Mouse (Mus musculus) lung, embryonic 16.5 days (tissue): ENCODE results near the gene Anapc4. TPM values are rescaled to one million over a fixed set of nuclear protein-coding genes. Genes with fewer than 3 reads are reported as not detected.

Experiments
- ATAC-seq: fragments of 200-750 bp; cut with Nextera tagmentation; 2 replicates; pipeline ENCODE4 v1.8.0; 2017; ENCODE audit warnings: low read depth, mild to moderate bottlenecking, moderate library complexity
- H3K27ac ChIP-seq: fragments of 300-500 bp; sonication (generic); 2 replicates; pipeline ENCODE4 v1.5.1; 2014; ENCODE audit warnings: mild to moderate bottlenecking, control low read depth, low read length
- H3K27me3 ChIP-seq: fragments of 300-500 bp; sonication (generic); 2 replicates; pipeline ENCODE4 v1.6.1; 2014; ENCODE audit warnings: low read depth, low read length, mixed read lengths; ENCODE audit not compliant: control insufficient read depth, insufficient read depth
- H3K36me3 ChIP-seq: fragments of 300-500 bp; sonication (generic); 2 replicates; pipeline ENCODE4 v1.6.1; 2014; ENCODE audit warnings: low read length; ENCODE audit not compliant: control insufficient read depth, insufficient read depth
- H3K4me1 ChIP-seq: fragments of 300-500 bp; sonication (generic); replicated peaks from 2 replicates; pipeline ENCODE4 v1.6.1; 2014; ENCODE audit warnings: low read length, mixed read lengths; ENCODE audit not compliant: control insufficient read depth, insufficient read depth
- H3K4me2 ChIP-seq: fragments of 300-500 bp; sonication (generic); 2 replicates; pipeline ENCODE4 v1.6.1; 2014; ENCODE audit warnings: low read depth, low read length, control low read depth
- H3K4me3 ChIP-seq: fragments of 300-500 bp; sonication (generic); 2 replicates; pipeline ENCODE4 v1.5.1; 2014; ENCODE audit warnings: mild to moderate bottlenecking, low read length, control low read depth
- H3K9ac ChIP-seq: fragments of 300-500 bp; sonication (generic); 2 replicates; pipeline ENCODE4 v1.6.1; 2014; ENCODE audit warnings: low read length, control low read depth
- H3K9me3 ChIP-seq: fragments of 300-500 bp; sonication (generic); 2 replicates; pipeline ENCODE4 v1.6.1; 2016; ENCODE audit warnings: low read length; ENCODE audit not compliant: control insufficient read depth
- WGBS: fragments of 180-500 bp; shearing (Covaris S2); extraction: QIAGEN DNeasy Blood & Tissue Kit; methylation state at CpG from one replicate; pipeline ENCODE4 v1.1.7; 2014; 5-methylcytosine and 5-hydroxymethylcytosine counted together
- polyA plus RNA-seq: library from polyadenylated mRNA; unstranded; fragments of >200 nt; fragmentation: Nextera tagmentation; extraction: Ambion mirVana; gene quantifications from 2 replicates; pipeline ENCODE4 v1.2.1, GENCODE M21; 2015

Anapc4 gene
- polyA plus RNA-seq, 1 experiment from 2014 or later = 103 TPM

DNA sequence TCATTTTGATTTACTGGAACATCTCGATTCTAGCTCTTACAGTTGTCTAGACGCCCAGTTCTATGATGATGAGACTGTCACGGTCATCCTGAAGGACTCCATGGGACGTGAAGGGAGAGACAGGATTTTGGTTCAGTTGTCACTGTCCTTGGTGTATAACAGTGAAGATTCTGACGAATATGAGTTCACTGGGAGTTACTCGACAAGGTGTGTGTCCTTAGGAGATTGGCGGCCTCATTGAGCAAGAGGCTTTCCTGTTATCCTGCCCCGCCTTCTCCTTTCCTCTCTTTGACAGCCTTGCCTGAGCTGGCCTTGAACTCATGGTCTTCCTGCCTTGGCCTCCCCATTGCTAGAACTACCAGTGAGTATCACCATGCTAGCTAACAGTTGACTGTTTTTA is 30.6 kb downstream of the Anapc4 start:
- Histone ChIP-seq H3K4me2 (no peak overlapping the region), H3K27me3 (no peaks in the 10 kb centered on the region), H3K4me3 (no peak overlapping the region), H3K9me3 (no peaks in the 10 kb centered on the region), H3K9ac (no peak overlapping the region), H3K36me3 (peaks cover 43% of the 10 kb centered on the region), H3K4me1 (peaks cover 4% of the 10 kb centered on the region; the same call in 1 of the 2 replicates), H3K27ac (no peak overlapping the region)
- ATAC-seq = no peak
- 89% methylated on average over 8 of the region's 8 CpGs for WGBS

DNA sequence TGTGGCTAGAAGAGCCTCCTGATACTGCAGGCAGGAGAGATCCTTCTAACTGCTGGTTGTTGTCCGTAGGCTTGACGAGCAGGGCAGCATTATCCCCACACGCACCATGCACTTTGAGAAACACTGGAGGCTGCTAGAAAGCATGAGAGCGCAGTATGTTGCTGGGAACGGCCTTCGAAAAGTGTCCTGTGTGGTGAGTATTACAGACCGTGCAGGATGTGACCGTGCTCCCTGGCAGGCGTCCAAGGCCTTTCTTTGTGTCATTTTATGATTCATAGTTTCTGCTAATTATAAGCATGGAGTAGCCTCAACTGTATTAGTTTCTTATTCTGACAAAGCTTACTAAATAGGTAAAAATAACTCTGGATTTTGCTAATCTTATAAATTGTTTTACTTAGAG is 32.0 kb downstream of the Anapc4 start:
- peak; percentile 84 for ATAC-seq
- H3K4me1 ChIP-seq = peaks cover 4% of the 10 kb centered on the region; the same call in 1 of the 2 replicates
- 38% methylated on average over 9 of the region's 9 CpGs for WGBS

GRCm38 (mm10) chr5:52866361-52867155 is 32.7 kb downstream of the Anapc4 start:
- Histone ChIP-seq H3K4me2 (no peak overlapping the region), H3K27ac (no peak overlapping the region), H3K27me3 (no peaks in the 10 kb centered on the region), H3K4me3 (no peak overlapping the region), H3K9me3 (no peaks in the 10 kb centered on the region), H3K4me1 (peaks cover 4% of the 10 kb centered on the region; the same call in 1 of the 2 replicates), H3K36me3 (peaks cover 34% of the 10 kb centered on the region), H3K9ac (no peak overlapping the region)
- WGBS = 59% methylated on average over 18 of the region's 18 CpGs
- no peak for ATAC-seq

More for the DNA sequence above, 32.0 kb downstream of the Anapc4 start:
- H3K36me3 ChIP-seq = peaks cover 36% of the 10 kb centered on the region
- no peaks in the 10 kb centered on the region for H3K9me3 ChIP-seq
- no peak overlapping the region for H3K9ac ChIP-seq
- H3K4me3 ChIP-seq = no peak overlapping the region
- no peaks in the 10 kb centered on the region for H3K27me3 ChIP-seq
- 0 out of 2 replicates have a peak overlapping the region, but pooled peaks have one; percentile 37 for H3K27ac ChIP-seq
- H3K4me2 ChIP-seq = no peak overlapping the region

GRCm38 (mm10) chr5:52868918-52869703 is 35.3 kb downstream of the Anapc4 start:
- Histone ChIP-seq H3K4me2 (no peak overlapping the region), H3K36me3 (peaks cover 22% of the 10 kb centered on the region), H3K27me3 (no peaks in the 10 kb centered on the region), H3K9me3 (no peaks in the 10 kb centered on the region), H3K4me3 (no peak overlapping the region), H3K27ac (no peak overlapping the region), H3K4me1 (peaks cover 4% of the 10 kb centered on the region; the same call in 1 of the 2 replicates), H3K9ac (no peak overlapping the region)
- WGBS = 79% methylated on average over 12 of the region's 12 CpGs
- ATAC-seq = no peak

DNA sequence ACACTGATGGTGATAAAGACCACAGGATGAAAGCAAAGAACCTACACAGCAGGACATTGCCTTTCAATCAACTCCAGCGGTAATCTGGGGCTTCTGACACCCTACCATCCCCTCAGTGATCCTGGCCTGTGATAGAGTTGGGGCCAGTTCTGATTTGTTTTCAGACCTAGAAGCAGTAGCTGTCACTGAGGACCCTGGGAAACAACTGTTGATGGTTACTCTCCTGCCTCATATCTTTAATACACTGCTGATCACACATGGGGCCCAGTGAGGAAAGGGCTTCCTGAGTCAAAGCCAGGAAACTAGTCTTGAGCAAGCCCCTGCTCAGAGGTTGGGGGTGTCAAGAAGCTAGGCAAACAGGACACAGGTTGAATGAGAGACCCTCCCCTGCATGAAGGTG is 37.6 kb downstream of the Anapc4 start:
- Histone ChIP-seq H3K9me3 (no peaks in the 10 kb centered on the region), H3K4me2 (no peak overlapping the region), H3K4me3 (no peak overlapping the region), H3K36me3 (peaks cover 14% of the 10 kb centered on the region), H3K27me3 (no peaks in the 10 kb centered on the region), H3K27ac (no peak overlapping the region), H3K4me1 (no peaks in the 10 kb centered on the region), H3K9ac (no peak overlapping the region)
- no peak for ATAC-seq
- WGBS = 26% methylated on average over 1 of the region's 1 CpGs

GRCm38 (mm10) chr5:52871986-52872385 is 38.2 kb downstream of the Anapc4 start:
- no peak overlapping the region for H3K4me3 ChIP-seq
- no peak overlapping the region for H3K27ac ChIP-seq
- H3K9me3 ChIP-seq = no peaks in the 10 kb centered on the region
- no peak overlapping the region for H3K4me2 ChIP-seq
- 93% methylated on average over 13 of the region's 13 CpGs for WGBS
- ATAC-seq = no peak
- H3K27me3 ChIP-seq = no peaks in the 10 kb centered on the region
- H3K4me1 ChIP-seq = no peaks in the 10 kb centered on the region
- H3K36me3 ChIP-seq = peaks cover 11% of the 10 kb centered on the region
- H3K9ac ChIP-seq = no peak overlapping the region

DNA sequence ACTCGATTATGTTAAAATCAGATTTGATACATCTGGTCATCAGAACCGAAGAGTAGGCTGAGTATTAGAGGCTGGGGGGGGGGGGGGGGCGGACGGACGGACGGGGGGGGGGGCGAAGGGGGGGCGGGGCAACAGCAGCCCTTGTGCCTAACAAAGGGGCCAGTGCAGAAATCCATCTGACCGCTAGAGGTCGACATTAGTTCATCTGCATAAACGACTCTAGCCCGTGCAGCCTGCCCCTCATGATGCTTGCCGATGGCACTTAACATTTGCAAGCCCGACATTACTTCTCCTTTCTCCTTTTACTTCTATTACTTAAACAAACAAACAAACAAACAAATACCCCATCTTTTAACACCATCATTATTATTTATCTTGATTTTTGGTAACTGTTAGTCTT is 45.0 kb downstream of the Anapc4 start:
- Histone ChIP-seq H3K9me3 (no peaks in the 10 kb centered on the region), H3K36me3 (no peaks in the 10 kb centered on the region), H3K9ac (no peak overlapping the region), H3K27me3 (no peaks in the 10 kb centered on the region; the same call in 1 of the 2 replicates), H3K4me1 (peaks cover 4% of the 10 kb centered on the region), H3K4me2 (no peak overlapping the region), H3K27ac (no peak overlapping the region), H3K4me3 (no peak overlapping the region)
- ATAC-seq = peak; percentile 72
- 4% methylated on average over 8 of the region's 14 CpGs for WGBS

DNA sequence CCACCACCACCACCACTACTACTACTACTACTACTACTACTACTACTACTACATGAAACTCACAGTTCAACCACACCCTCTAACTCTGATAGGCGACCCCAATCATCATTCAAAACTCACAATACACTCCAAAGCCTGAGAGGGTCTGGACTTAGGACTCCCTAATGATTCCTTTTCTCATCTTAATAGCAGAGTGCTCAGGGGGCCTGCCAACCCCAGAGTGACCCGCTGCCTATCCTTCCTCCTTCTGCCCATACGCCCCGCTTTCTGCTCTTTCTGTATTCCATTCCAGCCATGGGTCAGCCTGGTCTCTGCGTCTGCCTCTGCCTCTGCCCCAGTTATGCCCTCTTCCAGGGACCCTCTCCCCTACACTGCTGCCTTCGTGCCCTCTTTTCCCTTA is 46.1 kb downstream of the Anapc4 start:
- H3K27ac ChIP-seq = no peak overlapping the region
- no peaks in the 10 kb centered on the region for H3K36me3 ChIP-seq
- no peak for ATAC-seq
- WGBS = 90% methylated on average over 6 of the region's 6 CpGs
- H3K9me3 ChIP-seq = no peaks in the 10 kb centered on the region
- H3K4me2 ChIP-seq = no peak overlapping the region
- H3K27me3 ChIP-seq = no peaks in the 10 kb centered on the region; the same call in 1 of the 2 replicates
- H3K4me1 ChIP-seq = peaks cover 4% of the 10 kb centered on the region
- no peak overlapping the region for H3K9ac ChIP-seq
- no peak overlapping the region for H3K4me3 ChIP-seq

GRCm38 (mm10) chr5:52882446-52882845 is 48.6 kb downstream of the Anapc4 start:
- Histone ChIP-seq H3K36me3 (no peaks in the 10 kb centered on the region), H3K9ac (no peak overlapping the region), H3K4me1 (peaks cover 4% of the 10 kb centered on the region), H3K9me3 (no peaks in the 10 kb centered on the region), H3K4me2 (no peak overlapping the region), H3K27me3 (no peaks in the 10 kb centered on the region; the same call in 1 of the 2 replicates), H3K27ac (no peak overlapping the region), H3K4me3 (no peak overlapping the region)
- ATAC-seq = peak; percentile 75
- 30% methylated on average over 2 of the region's 2 CpGs for WGBS
